Mouse (Mus musculus) cerebellum, postnatal 14 days (tissue): ENCODE results near the gene Krtap27-1.

Experiments
- DNase-seq, 2 experiments: peaks; one replicate each; pipeline ENCODE4 v3.0.0; 2021; ENCODE audit warnings: mixed read lengths in 2 of 2

Krtap27-1 gene

DNA sequence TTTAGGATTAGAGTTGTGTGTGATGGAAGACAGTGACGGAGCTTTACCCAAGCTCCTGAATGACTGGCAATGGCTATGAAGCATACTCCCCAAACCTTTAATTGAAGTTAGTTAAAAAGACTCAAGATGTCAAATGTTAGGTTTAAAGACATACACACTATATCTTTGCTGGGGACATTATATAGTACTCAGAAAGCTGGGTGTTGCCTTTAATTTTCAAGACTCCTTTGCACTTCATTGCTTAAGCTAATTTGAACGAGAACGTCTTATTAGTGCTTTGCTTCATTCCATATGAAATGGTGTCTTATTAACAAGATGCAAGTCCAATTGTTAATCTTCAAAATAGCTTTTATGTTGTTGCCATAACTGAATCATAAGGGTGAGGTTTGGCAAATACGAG, at the start of gene Krtap27-1:
Krtap27-1 (minus strand) TSS at position 101 of the 400 bp plus-strand sequence.
- DNase-seq, result no peak

DNA sequence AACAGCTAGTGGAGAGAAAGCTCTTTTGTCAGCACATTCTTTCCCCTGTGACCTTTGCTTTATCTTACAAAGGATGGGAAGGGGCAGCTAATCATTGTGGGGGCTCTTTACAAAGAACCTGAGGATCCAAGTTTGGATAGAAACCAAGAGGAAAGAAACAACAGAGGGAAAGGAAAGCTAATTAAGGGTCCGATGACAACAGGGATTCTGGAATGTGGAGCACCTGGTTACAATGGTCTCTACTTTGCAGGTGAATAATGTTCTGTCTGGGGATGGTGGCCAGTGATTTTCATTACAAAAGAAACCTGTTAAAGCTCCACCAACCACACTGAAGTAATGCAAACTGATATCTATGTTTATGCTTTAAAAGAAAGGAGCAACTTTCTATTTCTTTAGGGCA, 48.6 kb upstream of the Krtap27-1 start:
- no peak for DNase-seq

DNA sequence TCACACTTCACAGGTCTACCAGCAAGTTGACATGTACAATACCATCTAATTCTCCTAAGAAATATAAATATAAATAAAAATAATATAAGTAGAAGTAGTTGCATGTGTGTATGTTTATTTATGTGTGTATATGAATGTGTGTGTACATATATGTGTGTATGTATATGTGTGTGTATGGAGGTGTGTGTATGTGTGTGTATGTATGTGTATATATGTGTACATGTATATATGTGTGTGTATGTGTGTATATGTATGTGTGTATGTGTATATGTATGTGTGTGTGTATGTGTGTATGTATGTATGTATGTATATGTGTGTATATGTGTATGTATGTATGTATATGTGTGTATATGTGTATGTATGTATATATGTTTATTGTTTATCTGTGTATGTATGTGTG, 45.1 kb upstream of the Krtap27-1 start:
- DNase-seq, result no peak

DNA sequence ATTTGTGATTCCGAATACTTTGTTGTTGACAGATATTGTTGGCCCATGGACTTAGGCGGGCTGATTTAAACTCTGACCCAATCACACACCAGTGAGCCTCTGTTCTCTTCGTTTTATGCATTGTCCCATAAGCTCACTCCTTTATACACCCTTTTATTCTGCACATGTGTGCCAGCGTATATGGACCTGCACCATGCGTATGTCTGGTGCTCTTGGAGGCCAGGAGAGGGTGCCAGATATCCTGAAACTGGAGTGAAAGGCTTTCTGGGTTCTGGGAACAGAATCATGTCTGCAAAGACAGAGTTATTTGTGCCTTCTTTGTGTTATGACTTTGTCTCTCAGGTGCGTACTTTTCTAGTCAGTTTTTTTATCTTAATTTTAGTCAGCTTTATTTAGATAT, 39.8 kb upstream of the Krtap27-1 start:
- DNase-seq, result no peak

DNA sequence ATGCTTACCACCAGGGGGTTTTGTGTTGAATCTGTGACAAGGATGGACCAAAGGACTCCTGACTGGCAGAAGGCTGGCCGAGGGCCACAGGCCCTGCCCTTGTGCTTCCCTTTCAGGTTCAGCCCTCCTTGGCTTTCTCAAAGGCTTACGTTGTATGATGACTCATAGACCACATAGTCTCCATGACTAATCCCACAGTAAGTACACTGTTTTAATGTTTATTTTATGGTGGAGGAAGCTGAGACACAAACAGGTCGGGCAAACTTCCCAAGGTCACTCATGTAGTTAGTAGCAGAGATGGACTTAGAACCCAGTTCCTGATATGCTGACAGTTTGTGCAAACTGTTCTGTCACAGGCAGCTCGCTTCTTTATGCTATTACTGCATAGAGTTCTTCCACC, 39.3 kb upstream of the Krtap27-1 start:
- peak in 1 of 2 experiments; percentile 13 for DNase-seq

DNA sequence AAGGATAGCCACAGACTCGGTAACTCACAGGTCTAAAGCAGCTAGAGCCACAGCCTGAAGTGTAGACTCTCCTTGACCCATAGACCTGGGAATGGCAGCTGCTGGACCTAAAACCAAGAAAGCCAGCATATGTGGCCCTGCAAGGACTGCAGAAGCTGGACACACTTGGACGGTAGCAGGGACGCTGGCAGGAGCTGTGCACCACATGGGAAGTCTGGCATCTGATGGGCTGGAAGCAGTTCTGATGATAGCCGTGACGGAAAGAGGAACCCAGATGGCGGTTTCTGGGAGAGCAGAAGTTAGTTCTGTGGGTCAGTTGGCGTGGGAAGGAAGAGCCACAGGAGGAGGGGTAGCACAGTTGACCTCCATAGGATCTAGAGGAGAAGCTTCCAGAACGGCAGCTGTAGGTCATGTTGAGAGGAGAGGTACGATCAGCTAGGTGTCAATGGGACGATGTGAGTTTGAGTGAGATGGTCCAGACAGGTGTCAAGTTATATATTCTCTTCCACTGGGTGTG, 36.1 kb upstream of the Krtap27-1 start, which contains the start of gene 2310061N02Rik:
2310061N02Rik (minus strand) TSS at position 467 of the 517 bp plus-strand sequence.
- DNase-seq, result peak; percentile 74 to 78

DNA sequence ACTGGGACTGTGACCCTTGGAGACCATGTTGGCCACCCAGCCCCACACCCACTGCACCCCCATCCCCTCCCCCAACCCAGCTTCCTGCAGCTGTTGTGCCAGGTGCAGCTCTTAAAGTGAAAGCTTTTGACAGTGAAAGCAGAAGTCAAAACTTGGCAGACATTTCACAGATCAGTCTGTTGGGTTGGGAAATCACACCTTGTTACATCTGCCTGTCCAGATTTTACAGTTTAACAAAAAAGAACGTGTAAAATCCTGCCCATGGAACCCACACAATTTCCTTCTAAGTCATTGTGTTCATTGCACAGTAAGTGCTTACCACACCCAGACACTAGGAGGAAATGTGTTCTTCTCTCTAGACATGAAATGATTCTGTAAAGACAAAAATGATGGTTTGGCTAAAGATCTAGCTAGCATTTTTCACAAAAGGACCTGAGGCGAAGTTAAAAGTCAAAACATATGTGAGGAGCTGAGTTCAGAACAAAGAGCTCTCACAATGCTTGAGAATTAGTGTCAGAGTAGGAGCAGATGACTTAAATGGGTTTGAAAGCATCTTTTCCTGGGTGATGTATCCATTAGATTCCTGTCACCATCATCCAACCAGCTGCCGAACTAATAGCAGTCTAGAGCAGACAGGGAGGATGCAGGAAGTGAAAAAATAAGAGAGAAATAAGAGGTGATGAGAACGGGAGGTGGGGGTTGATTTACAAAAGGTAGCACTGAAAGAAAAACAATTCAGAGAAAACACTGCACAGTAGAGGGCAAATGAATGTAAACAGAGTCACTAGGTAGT, 29.8 kb upstream of the Krtap27-1 start:
- DNase-seq, result no peak

DNA sequence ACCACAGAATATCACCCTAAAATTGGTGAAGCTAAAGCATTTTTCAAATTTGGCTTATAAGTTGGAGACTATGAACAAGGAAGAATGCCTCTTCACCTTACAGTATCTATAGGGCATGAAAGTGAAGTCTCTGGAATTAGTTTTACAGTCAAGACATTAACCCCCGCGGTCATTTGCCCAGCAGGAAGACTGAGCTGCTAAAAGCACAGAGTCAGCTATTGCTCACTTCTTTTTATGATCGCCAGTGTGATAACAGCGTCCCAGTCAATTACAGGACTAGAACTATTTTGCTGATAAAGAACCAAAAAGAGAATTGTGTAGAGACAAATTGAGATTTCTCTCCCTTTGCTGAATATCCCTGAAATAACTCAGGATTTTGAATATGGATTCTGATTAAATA, 24.8 kb upstream of the Krtap27-1 start:
- DNase-seq, result no peak

DNA sequence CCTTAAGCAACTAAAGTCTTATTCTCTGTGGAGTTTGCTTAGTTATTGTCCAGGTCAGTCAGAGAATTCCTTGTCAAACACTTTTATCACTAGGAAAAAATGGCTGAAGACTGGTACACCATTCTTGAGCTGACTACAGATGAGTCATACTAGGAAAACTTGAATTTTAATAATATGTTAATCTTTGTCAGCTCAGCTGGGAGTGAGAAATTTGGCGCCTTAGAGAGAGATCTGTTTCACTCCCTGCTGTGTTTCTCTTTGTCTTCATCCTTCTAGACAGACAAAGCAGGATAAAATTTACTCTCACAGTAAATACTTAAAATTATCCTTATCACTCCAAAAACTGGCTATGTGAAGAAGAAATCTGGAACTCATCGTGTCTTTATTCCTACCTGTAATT, 9.8 kb upstream of the Krtap27-1 start:
- DNase-seq, result no peak

DNA sequence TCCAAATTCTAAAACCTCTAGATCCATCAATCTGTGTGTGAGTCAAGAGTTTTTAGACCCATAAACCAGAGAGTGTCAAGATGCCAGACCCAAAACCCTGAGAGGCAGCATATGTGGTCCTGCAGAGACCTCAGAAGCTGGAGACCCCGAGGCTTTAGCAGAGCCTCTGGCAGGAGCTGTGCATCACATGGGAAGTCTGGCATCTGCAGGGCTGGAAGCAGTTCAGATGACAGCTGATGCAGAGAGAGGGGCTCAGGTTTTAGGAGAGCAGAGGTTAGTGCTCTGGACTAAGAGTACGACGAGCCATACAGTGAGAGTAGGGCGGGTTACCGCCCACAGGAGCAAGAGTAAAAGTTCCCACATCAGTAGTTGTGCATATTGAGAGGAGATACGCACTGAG, 7.6 kb upstream of the Krtap27-1 start:
- peak; percentile 45 for DNase-seq

DNA sequence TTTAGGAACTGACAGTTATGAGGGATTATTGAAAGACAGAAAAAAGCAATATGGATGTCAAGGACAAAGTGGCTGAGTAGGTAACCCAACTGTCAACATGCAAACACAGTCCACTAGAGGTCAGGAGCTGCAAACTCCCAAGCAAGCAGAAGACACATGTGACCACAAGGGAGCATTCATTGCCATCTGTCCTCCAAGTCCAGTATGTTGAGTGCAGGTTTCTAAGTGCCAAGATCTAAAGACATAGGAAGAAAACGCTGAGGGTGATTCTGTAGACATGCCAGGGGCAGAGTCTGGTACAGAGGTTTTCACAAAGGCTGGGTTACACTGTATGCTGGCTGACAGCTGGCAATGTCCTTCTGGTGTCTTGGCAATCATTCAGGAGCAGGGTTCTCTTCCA, 14.0 kb downstream of the Krtap27-1 start:
- DNase-seq, result peak; percentile 30 to 32

DNA sequence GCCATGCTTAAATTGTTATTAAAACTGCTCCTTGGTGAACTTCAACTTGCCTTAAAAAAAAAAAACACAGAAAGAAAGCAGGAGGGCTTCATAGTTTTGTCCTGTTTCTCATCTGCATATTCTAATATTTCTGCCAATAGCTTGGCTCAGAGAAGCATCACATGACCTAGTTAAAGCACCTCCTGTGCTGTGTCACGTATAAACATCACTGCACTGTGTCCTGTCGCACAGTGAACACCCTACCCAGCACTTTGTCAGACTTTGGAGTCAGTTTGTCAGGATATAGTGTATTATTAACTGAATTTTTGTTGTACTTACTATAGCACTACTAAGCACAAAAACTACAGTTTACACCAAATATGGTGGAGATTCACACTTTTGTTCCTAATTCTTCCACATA, 19.5 kb downstream of the Krtap27-1 start:
- no peak for DNase-seq

DNA sequence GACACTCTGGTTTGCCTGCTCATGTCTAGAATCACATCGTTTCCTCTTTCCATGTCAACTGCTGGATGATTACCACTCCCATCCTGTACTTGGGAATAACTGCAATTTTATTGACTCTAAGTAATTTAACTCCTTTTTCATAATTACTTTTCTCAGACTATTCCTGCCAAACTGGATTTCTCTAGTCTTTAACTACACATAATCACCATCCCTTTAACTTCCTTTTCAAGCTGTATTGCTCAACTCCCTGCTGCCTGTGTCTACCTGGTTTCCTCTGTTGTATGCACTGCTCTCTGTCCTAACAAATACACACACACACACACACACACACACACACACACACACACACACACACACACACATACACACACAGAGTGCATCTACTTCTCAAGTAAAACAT, 20.4 kb downstream of the Krtap27-1 start:
- DNase-seq, result no peak

DNA sequence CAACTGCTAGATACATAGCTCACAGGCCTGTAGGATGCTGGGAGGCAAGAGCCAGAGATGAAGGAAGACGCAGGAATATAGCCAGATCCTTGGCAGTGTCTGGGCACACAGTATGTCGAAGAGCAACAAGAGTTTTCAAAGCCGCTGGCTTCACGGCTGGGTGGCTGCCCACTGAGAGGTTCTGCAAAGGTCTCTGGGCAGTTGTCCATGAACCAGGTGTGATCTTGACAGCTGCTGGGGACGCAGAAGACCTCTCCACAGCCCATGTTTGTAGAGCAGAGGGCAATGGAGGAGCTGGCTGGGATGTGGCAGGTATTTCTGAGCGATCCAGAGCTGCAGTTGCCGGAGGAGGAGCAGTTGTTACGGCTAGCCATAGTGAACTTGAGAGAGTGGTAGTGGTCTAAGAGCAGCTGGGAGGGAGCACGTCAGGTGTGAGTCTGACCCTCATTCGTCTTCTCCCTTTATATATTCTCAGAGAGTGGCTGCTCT, 24.1 kb downstream of the Krtap27-1 start, which contains the start of gene Krtap26-1:
Krtap26-1 (minus strand) TSS at position 439 of the 489 bp plus-strand sequence.
- no peak for DNase-seq

DNA sequence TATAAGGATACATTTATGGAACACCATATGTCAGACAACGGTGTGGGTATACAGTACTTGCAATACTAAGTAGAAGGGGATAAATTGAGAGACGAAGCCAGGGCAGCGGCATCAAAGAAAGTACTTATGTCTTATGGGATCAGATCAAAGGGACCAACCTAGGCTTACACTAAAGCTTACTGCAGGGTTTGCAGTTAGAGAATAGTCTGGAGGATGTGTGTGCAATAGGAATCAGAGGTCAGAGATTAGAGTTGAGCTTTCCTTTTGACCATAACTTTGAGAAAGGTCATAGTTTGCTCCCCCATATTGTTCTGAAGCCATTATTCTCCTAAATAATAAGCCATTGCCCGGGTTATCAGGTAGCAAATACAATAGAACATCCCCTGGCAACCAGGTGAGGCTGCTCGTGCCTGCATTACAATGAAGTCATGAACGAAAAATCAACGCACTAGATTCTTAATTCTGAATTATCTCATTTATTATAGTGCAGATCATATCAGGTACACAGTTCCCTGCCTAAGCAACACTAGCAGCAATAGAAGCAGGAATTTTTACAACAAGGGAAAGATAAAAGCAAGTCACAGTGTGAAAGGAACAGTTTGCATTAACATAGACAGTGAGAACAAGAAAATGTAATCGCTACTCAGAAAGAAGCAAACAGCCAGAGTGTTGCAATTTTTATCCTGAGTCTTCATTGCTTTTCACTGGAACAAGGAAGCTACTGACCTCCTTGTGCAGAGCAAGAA, 24.9 kb downstream of the Krtap27-1 start:
- DNase-seq, result no peak

DNA sequence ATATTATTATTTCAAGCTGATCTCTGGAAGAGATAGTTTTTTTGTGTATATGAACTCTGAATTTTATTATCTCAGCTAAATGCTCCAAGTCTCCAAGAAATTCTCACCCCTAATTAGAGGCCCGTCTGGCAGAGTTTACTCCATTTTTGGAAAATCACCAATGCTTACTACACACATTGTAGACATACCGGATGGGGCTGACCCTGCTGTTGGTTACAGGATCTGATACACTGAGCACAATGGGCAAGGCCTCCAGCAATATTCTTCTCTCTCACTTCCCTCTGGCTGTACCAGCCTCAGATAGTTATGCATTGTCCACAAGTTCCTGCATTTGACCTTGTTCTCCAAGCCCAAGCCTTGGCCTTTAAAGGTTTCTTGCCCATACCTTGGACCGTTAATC, 31.4 kb downstream of the Krtap27-1 start:
- DNase-seq, result no peak

DNA sequence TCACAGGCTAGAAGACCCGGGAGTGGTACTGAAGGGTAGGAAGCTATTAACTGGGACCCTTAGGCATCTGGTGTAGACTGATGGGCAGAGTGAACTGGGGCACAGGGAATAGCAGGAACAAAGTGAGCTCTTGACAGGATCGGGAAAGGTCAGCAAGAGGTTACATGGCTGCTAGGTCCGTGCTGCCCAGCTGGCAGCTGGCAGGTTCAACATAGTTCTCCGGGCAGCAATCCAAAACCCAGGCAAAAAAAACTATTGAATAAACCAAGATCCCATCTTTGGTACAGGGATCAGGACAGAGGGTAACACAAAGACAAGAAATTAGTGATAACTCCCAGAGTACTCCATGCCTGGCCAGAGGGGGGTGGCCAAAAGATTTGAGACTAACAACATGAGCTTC, 36.3 kb downstream of the Krtap27-1 start:
- peak; percentile 29 to 39 for DNase-seq

DNA sequence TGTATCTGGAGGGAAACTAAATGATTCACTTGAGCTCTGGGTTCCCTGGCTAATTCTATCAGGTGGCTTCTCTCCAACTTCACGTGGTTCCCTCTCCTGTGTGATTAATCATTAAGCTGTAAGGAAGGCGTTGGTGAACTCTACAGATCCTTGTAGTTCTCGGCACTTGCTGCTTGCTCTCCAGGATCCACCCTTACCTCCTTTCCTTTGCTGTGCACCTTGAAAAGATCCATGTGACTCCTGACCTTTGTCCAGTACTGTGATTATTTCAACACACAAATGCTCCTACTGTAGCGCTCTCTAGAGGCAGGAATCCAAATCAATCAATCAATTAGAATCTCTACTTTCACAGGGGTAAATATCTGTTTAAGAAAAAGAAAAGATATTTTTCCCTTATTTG, 40.0 kb downstream of the Krtap27-1 start:
- DNase-seq, result no peak

DNA sequence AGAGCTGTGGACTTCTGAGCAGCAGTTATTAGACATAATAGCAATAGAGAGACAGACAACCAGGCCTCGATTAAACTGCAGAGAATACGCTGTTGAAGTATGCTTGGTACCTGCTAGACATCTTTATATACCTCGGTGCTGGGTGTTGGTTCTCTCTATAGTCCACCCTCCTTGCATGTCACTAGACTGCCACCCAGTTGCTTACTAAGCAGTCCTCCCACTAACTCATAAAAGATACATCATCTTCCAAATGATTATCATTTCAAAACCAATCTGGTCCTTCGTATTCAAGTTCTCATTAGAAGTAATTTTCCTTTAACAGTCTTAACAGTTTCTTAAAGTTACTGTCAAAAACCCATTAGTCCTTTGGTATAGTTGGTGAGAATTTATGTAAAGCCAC, 43.9 kb downstream of the Krtap27-1 start, which contains the start of gene 2310079G19Rik:
2310079G19Rik (minus strand) TSS at position 101 of the 400 bp plus-strand sequence.
- no peak for DNase-seq
